Mouse (Mus musculus): Measurements from ENCODE around the gene Inip.

DNA sequence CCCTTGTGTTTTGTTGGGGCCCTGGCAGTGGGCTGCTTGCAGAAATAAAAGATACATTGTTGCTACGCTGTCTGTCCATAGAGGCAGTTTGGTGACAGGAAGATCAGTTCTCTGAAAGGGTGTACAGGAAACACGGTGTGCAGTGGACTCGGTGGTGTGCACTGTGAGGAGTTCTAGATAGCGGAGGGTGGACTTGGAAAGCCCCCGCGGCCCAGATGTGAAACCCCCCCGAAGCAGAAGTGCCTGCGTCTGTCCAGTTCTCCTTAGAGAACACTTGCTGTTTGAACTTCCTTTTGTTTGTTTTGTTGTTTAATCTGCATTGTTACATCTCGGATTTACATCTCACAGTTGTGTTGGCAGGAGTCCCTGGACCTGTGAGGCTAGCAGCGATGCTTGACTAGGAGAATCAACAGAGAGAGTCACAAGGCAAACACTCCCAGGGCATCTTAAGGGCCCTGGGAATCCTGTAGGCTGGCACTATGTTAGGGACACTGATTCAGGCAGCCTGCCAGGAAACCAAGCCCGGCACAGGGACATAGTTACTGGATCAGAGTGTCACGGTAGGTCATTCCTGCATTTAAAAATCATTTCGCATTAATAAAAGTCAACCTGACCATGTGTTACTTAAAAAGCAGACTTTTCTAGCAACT lies 47.8 kb downstream of the Inip start:
- TF ChIP-seq GATA1 (IDR thresholded peaks at IDR 0.05; ENCODE audit: borderline replicate concordance, low read length): no peak
- TF ChIP-seq CTCF (IDR thresholded peaks at IDR 0.05; ENCODE audit: low read depth, low read length): no peak
- TF ChIP-seq POLR2AphosphoS5 (IDR thresholded peaks at IDR 0.05; ENCODE audit: insufficient replicate concordance, low read depth, low read length): no peak

All from G1E (cell line).